Mouse (Mus musculus) right cerebral cortex, postnatal 10 days (tissue): ENCODE data around the gene Plin3.

Experiments used
- DNase-seq, 2 experiments: peaks; one replicate each; pipeline ENCODE4 v3.0.0; 2021; ENCODE audit warnings: low spot score in 2 of 2

Plin3 gene

DNA sequence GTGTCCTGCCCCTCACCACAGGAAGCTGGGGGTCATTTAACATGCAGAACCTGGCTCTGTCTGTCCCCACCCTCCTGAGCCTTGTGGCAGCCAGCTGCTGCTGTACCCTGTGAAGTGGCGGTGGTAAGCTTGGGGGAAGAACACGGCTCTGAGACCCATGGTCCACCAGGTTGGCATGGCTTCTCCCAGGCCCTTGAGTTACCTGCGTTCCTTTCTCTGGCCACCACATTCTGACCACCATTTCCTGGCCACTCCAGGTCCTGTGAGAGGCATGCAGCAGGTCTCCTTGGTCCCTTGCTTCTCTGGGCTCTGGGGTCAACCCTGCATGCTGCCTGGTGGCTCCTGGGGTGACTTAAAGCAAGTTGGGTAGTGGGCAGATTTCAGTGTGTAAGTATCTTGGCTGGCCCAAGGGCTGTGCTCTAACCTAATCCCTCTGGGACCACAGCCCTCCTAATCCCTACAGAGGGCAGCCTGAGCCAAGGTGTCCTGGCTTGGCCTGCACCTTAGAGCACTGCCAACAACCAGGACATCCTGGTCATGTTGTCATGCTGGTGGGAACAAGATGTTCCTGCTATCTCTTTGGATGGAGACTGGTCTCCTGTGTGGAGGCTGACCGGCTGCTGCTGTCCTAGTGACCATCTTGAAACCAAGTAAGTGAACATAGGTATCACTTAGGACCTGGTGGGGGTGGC is at the start of gene Plin3:
Gene Plin3 (minus strand): TSS at position 343 of the 692 bp plus-strand sequence.
- no peak for DNase-seq

DNA sequence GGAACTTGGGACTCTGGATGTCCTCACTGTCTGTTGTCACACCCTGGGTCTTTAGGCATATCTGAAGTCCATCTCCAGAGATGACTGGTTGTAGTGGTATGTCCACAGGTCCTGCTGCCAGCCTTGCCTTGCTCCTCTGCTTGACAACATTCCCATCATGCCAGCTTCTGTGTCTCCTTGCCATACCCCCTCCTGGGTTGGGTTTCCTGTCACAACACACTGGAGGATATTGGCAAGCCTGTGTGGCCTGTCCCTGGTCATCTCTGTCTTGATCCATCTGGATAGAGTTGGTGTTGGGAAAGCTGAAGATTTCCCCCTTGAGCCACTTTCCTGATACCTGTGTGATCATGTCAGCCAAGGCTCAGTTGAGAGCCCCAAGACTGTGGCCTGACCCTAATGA is 48.0 kb upstream of the Plin3 start:
- DNase-seq: no peak

DNA sequence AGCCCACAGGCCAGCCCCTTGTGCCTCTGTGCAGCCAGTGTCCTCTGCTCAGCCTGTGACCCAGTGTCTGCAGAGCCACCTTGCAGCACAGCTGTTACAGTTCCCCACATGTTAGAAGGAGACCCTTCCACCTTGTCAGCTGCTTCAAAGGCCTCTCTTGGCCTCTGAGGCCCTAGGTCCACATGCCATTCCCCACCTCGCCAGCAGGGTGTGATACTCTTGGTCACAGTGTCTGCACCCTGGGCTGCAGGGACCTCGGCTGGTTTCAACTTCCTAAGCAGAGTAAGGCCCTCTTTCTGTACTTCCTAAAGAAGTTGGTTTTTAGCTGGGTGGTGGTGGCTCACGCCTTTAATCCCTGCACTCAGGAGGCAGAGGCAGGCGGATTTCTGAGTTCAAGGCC is 46.2 kb upstream of the Plin3 start:
- no peak for DNase-seq

DNA sequence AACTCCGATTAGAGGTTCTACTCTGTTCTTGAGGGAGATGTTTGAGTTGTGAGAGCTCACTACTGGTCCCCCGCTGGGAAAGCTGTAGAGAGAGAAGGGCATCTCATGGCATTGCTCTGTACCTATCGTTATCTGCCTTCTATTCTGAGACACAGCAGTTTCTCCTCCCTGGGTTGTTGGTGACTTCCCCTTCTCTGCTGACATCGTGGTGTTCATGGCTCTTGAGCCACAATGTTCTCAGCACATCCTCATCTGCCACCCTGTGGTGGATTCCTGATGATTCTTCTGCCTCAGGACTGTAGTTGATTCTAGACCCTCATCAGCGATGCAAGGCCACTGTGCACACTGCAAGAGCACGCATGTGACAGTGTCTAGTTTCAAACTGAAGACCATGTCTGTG is 45.1 kb upstream of the Plin3 start:
- DNase-seq: no peak

DNA sequence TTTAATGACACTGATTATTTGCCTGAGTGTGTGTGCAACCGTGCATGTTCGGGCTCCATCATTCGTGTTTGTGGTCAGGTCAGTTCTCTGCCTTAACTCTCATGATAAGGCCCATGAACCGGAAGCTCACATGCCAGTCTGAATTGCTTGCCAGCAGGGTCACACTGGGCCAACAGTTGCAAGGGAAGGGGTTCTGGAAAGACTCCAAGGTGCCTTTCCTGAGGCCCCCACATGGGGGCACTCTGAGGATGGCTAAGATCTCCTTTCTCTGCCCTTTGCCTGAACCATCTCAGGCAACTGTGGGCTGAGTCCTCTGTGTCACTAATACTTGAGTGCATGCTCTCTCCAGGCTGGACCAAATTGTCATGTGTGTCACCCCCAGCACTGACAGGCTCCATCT is 44.5 kb upstream of the Plin3 start:
- peak in 1 of 2 experiments; percentile 60 for DNase-seq

DNA sequence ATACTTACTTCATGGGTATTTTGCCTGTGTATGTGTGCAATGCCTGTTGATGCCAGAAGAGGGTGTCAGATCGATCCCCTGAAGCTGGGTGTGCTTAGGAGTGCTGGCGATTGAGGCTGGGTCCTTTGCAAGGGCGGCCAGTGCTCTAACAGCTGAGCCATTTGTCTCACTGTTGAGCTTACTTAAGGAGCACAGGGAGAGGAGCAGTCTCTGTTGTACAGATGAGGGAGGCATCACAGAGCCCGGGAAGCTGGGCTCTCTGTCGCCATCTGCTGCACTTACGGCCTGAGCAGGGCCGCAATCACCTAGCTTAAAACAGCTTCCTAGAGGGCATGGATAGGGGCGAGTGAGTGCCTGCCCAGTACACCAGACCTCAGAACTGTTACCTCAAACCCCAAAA is 40.3 kb upstream of the Plin3 start:
- DNase-seq: no peak

DNA sequence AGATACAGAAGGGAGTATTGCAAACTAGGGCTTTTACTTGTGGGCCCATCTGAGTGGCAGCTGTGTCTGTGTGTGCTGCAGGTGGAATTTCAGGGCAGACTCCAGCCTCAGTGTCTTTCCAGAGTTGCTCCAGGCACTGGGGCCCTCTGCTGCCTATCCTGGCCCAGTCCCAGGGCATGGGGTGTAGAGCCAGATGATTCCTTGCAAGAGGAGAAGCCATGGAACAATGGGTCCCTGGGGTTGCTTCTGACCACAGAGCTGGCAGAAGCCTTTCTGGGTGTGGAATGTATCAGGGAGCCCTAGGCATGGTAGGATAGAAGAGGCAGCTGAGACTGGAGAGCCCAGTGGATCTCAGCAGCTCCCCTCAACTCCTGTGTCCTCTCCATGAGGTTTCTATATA is 38.6 kb upstream of the Plin3 start:
- no peak for DNase-seq

DNA sequence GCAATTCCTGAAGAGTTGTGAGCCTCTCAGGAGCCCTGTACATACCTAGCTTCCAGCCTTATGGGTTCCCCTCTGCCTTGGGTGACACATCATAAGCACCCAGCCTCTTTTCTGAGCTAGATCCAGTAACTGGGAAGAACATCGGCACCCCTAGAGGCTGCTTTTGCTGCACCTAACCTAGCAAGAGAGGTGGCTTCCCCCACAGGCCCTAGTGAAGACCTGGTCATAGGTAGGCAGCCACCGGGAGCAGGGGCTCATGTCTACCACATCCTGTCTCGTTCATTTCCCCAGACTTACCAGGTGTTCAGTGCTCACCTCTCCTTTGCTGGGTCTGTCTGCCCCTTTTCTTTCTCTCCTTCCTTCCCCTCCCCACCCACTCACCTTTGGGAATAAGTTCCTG is 37.7 kb upstream of the Plin3 start:
- DNase-seq: no peak

DNA sequence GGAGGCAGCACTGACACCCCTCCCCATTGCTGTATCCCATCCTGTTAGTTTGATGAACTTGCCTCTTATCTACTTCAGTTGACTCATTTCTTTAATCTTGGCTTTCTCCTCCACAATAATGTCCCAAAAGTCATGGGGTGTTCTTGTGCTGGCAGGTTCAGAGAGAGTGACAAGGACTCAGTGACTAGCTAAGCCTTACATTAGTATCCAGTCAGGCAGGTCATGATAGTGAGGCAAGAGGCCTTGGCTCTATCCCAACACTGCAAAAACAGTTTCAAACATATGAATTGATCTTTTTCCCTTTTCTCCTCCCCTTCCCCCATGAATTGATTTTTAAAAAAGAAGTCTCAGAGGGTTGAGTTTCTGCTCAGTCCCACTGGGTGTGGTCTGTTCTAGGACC is 36.6 kb upstream of the Plin3 start:
- DNase-seq: no peak

DNA sequence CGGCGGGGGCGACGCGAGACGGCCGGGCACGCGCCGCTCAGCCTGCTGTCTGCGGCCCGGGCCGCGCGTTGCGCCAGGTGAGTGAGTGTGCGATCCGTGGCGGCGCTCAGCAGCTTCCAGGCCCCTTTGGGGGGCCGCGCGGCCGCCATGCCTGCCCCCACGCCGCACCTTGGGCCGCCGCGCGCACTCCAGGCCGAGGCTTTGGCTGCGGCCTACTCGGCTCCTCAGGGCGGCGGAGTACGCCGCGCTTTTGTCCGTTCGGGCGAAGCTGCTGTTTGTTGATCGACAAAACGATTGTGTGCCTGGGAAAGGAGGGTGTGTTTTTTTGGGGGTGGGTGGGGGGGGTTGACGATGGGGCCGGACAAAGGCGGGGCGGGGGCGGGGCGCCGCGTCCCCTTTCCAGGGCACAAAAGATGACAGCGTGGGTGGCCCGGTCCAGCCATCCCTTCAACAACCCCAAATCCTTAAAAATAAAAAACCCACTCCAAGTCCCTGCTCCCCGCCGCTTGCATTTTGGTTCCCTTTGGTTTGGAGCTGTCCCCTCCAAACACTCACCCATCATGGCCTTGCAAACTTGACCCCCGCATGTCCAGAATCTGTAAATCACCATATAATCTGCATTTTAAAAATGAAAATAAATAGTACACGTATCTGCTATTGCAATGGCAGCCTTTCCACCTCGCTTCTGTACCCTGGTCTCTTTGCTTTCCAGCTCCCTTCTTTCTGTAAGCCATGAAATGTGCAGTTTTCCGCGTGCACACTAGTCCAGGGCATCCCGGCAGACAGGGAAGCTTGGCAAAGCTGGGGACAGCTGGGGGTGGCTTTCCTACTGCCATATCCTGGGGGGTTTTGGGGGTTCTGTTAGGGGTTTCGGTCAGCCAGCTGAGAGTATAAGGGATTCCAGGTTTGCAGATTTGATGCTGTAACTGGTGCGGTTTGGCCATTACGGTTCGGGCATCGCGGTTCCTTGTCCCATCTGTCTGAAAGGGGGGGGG is 33.8 kb upstream of the Plin3 start:
- DNase-seq: no peak

DNA sequence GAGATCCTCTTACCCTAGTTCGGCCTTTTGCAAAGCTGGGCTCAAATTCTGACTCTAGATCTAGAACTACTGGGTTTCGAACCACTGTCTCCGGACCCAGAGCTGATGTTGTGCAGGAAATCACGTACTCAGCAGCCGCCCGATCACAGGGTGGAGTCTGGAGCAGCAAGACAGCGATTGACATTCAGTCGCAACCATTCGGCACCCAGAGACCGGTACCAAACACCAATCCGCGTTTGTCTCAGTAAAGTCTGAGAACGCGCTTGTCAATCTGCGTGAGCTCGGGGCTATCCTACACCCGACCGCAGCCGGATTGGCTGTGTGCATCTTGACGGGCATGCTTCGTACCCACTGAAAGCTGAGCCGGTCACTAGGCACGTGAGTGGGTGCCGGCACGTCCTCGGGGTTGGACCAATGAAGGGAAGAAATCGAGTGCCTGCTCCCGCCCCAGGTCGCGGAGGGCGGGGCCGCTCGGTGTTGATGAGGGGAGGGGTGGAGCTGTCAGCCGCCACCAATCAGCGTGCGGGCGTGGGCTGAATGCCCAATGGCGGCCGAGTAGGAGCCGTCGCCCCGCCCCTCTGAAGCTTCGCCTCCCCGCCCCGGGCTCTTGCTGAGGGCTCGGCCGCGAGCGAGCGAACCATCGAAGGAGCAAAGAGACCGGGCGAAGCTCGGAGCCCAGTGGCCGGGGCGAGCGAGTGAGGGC is 32.9 kb upstream of the Plin3 start, which contains the start of gene Kdm4b:
Gene Kdm4b (plus strand): TSS at position 613 of the 703 bp plus-strand sequence.
- peak; percentile 99 to 100 for DNase-seq

DNA sequence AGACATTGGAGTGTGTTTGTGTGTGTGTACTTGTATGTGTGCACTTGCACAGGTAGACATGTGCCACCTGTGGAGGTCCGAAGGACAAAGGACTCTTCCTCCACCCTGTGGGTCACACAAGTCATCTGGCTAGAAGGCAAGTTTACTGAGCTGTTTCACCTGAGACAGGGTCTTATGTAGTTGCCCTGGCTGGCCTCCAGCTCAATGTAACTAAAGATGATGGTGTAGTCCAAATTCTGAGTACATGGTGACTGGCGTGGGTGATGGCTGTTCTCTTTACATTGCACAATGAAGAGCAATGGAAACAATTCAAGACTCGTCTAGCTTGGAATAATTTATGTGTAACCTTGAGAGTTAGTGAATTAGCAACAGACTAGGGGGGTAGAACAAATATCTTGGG is 31.7 kb upstream of the Plin3 start:
- no peak for DNase-seq

DNA sequence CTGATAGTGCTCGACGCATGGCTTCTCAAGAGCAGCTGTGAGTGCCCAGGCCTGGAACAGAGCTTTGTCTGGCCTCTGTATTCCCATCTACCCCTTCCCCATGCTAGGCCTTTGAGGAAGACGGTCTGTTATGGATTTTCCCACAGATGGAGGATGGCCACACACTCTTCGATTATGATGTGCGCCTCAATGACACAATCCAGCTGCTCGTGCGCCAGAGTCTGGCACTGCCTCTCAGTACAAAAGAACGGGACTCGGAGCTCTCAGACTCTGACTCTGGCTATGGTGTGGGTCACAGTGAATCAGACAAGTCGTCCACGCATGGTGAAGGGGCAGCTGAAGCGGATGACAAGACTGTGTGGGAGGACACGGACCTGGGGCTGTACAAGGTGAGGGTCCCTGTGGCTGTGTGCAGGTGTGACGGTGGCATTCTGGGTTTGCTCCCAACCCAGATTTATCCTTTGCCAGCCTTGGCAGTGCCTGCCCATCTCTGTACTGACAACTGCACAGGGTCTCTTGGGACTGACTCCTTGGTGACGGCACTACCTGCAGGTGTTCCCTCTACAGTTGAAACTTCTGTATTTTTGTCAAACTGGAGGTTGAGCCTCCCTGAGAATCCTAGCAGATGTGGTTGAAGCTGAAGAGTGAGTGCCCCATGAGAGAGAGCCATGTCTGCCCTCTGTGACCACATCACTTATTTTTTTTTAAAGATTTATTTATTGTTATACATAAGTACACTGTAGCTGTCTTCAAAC is 16.7 kb upstream of the Plin3 start:
- no peak for DNase-seq

DNA sequence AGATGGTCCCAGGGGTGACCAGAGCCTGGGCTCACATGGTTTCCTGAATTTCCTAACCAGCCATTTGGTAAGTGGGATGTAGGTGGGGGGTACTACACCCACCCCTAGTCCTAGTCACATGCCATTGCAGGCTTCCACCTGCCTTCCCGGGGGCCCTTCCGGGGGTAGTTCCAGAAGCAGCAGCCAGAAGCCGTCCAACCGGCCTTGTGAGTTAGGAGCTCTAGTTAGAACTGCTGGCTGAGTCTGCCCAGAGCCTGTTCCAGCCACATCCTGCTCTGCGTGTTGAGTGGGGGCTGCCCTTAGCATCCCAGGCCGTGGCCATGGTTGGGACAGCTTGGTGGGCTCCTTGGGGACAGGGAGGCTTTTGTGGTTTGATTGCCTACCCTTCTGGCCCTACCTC is 15.4 kb upstream of the Plin3 start:
- no peak for DNase-seq

DNA sequence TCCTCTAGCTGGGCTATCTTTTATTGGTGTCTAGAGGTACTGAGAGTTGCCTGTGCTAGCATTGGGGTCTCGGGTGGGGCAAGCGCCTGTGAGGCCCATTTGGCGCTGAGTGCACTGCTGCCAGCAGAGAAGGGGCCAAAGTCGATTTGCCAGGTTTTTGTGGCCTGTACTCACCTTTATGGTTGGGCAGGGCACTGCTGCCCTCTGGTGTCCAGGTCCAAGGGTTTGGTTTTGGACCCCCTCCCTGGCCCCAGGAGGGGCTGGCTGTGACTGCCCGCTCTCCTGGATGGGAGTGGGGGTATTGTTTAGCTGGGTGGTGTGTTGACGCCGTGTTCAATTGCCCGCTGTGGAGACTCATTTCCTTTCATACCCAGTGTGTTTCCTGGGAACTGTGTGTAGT is 13.2 kb upstream of the Plin3 start:
- no peak for DNase-seq

DNA sequence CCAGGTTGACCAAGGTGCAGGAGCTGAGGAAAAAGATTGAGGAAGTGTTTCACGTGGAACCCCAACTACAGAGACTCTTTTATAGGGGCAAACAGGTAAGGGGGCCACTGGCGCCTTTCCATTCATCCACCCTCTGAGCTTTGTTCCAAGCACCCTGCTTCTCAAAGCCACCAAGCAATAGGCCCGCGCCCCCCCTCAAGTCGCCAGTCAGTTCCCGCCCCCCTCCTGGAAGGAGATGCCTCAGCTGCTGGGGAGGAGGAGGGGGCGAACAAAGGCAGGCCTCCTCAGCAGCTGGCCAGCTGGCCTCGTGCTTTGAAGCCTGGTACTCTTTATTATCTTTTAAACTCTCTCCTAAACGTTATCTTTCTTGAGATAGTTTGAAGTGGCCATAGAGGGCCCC is 12.5 kb upstream of the Plin3 start:
- DNase-seq: no peak

DNA sequence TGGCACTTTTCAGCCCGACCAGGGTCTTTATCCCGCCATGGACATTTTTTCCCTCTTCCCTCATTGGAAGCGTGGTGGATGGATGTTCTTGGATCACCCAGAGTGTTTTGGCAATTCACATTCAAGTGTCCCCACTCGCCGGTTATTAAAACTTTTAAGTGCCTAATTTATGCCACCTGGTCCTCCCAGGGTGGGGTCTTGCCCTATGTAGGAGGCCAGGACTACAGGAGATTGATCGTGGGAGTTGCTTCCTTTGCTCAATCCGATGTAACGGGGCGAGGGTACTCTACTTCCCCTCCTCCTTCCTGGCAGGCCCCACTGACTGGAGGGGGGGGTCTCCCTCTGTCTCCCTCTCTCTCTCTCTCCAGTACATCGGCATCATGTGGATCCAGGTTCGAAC is 12.0 kb upstream of the Plin3 start:
- DNase-seq: no peak

DNA sequence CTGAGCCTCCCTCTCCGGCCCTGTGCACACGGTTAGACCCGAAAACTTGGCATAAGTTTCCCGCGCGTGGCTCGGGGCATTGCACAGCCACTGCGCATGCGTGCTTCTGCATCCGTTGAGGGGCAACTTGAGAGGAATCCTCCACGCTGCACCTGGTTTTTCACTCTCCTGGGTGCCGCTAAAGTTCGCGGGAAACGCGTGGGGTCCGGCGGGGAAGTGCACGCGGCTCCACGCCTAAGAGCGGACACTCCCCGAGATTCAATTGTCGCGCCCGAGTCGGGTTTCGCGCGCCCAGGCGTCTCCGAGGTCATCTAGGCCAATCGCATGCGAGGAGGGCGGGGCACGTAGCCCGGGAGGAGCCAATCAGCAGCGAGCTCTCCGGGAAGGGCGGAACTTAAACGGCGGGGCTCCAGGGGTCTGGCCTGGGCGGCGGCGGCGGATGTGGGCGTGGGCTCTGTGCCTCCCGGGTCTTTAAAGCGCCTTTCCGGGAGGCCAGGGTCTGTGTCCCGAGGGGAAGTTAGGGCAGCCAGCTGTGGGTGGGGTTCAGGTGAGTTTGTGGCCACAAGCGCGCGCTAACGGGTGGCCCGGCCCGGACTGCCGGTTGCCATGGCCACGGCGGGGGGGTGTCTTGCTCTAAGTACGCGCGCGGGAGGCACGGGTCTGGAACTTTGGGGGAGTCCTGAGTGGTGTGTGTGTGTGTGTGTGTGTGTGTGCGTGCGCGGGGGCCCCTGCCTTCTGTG is 11.3 kb upstream of the Plin3 start:
- DNase-seq: peak; percentile 96 to 97

DNA sequence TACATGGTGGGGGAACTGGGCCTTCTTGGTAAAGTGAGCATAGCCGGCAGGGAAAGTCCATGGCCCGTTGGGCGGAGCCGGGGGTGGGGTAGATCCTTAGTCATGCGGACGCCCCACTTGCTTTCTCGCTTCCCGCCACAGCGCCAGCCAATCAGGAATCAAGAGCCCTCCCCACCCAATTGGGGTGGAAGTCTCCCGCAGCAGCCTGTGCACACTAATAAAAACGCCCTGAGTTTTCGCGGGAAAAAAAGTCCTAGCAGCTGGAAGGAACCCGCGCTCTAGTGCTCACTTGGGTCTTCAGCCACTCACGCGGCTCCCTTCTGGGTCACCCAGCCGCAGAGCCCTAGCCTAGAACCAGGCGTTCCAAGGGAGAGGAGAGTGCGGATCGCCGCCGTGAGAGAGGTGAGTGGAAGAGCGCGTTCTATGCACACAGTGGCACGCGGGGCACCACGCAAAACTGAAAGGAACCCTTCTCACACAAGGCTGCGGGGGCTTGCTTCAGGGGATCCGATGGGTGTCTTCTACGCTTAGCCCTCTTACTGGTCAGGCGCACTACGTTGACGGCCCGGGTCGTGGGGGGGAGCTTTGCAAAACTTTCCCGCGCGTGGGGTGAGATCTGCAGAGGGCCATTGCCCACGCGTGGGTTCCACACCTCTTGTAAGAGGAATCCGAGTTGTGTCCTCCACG is 10.6 kb upstream of the Plin3 start, which contains the start of gene Uhrf1:
Gene Uhrf1 (plus strand): TSS at position 162 of the 687 bp plus-strand sequence.
- peak; percentile 65 to 68 for DNase-seq

DNA sequence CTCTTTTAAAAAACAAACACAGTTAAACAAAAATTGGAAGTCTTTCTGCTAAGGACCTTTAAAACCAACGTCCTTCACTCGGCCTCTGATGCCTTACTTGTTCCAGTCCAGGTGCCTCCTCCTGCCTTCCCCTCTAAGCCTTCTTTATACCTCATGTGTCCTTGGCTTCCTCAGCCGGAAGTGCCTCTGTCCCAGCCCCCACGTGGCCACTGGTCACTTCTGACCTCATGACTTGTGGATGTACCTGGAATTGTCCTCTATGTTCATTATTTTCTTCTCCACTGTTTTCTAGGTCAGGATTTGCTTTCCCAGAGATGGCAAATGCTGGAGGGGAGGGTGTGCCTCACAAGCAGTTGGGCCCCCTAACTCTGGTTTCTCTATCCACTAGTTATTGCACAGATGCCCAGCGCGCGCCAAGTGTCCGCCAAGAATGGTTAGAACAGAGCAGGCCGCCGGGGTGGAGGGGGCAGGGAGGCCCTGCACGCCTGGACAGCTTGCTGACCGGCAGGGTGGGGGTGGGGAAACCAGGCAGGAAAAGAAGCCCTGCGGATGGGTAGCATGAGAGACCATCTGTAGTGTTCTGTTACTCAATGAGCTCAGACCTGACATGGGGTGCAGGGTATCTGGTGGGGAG is 9.8 kb upstream of the Plin3 start:
- DNase-seq: no peak
